Mouse (Mus musculus): Measurements from ENCODE around the gene Rpl29. TPM values are rescaled to one million over a fixed set of nuclear protein-coding genes. Genes with fewer than 3 reads are reported as not detected.
A peak's percentile ranks its signal among the peaks of the same experiment; 100 is the strongest.

Rpl29 gene
- total and polyA plus RNA-seq, 2 experiments = 182 to 230 TPM

GRCm38 (mm10) chr9:106476002-106476923 lies 47.0 kb downstream of the Rpl29 start:
- Histone ChIP-seq H3K4me1 (ENCODE audit: control insufficient read depth, insufficient read depth, low read length) (peaks cover 14% of the 10 kb centered on the region), H3K36me3 (ENCODE audit: control insufficient read depth, insufficient read depth, low read length) (no peaks in the 10 kb centered on the region), H3K79me2 (ENCODE audit: control insufficient read depth, insufficient read depth, low read length) (peaks cover 3% of the 10 kb centered on the region; the same call in 1 of the 2 replicates), H3K4me3 (ENCODE audit: insufficient read depth, low read depth, low read length) (peak overlapping the region; percentile 51), H3K27ac (replicated peaks; ENCODE audit: insufficient read depth, low read depth, low read length) (peak overlapping the region; percentile 93), H3K27me3 (ENCODE audit: control insufficient read depth, insufficient read depth, low read length) (no peaks in the 10 kb centered on the region), H3K9ac (ENCODE audit: low read depth, low read length) (peak overlapping the region; percentile 62)
- peak; percentile 92 for DNase-seq (ENCODE audit: extremely low read depth, low read depth, low spot score)
- TF ChIP-seq CTCF (IDR thresholded peaks at IDR 0.05; ENCODE audit: low read depth, low read length) (no peak), POLR2A (IDR thresholded peaks at IDR 0.05; ENCODE audit: extremely low read depth, insufficient read depth, low read length) (no peak)
- WGBS = 2% methylated on average over 16 of the region's 16 CpGs

- Histone ChIP-seq H3K4me3 (ENCODE audit: insufficient read depth, low read depth, low read length) (peak within 1 kb of the TSS; percentile 68), H3K4me1 (ENCODE audit: control insufficient read depth, insufficient read depth, low read length) (peaks cover 14% of the 10 kb centered on the region), H3K27ac (replicated peaks; ENCODE audit: insufficient read depth, low read depth, low read length) (peak within 1 kb of the TSS; percentile 93), H3K9ac (ENCODE audit: low read depth, low read length) (peak within 1 kb of the TSS; percentile 62), H3K36me3 (ENCODE audit: control insufficient read depth, insufficient read depth, low read length) (no peaks in the 10 kb centered on the region), H3K27me3 (ENCODE audit: control insufficient read depth, insufficient read depth, low read length) (no peaks in the 10 kb centered on the region), H3K79me2 (ENCODE audit: control insufficient read depth, insufficient read depth, low read length) (peaks cover 3% of the 10 kb centered on the region; the same call in 1 of the 2 replicates)
- TF ChIP-seq CTCF (IDR thresholded peaks at IDR 0.05; ENCODE audit: low read depth, low read length) = peak; percentile 96
- TF ChIP-seq POLR2A (IDR thresholded peaks at IDR 0.05; ENCODE audit: extremely low read depth, insufficient read depth, low read length) = 0 out of 2 replicates have a peak, but pooled peaks have one; percentile 26
- DNase-seq (ENCODE audit: extremely low read depth, low read depth, low spot score) = peak; percentile 98
- WGBS = under 1% methylated on average over 41 of the region's 41 CpGs
Observed at GRCm38 (mm10) chr9:106476924-106477484, 47.8 kb downstream of the Rpl29 start, which contains the start of gene Parp3. Gene Parp3 (minus strand): TSS chr9:106476949.

GRCm38 (mm10) chr9:106477649-106478048 lies 48.4 kb downstream of the Rpl29 start:
- no peak for DNase-seq (ENCODE audit: extremely low read depth, low read depth, low spot score)
- TF ChIP-seq POLR2A (IDR thresholded peaks at IDR 0.05; ENCODE audit: extremely low read depth, insufficient read depth, low read length) = no peak
- no peak for TF ChIP-seq CTCF (IDR thresholded peaks at IDR 0.05; ENCODE audit: low read depth, low read length)
- Histone ChIP-seq H3K79me2 (ENCODE audit: control insufficient read depth, insufficient read depth, low read length) (peaks cover 3% of the 10 kb centered on the region; the same call in 1 of the 2 replicates), H3K9ac (ENCODE audit: low read depth, low read length) (peak overlapping the region; percentile 61), H3K27ac (replicated peaks; ENCODE audit: insufficient read depth, low read depth, low read length) (no peak overlapping the region; the same call in 1 of the 2 replicates), H3K36me3 (ENCODE audit: control insufficient read depth, insufficient read depth, low read length) (no peaks in the 10 kb centered on the region), H3K4me1 (ENCODE audit: control insufficient read depth, insufficient read depth, low read length) (peaks cover 14% of the 10 kb centered on the region), H3K4me3 (ENCODE audit: insufficient read depth, low read depth, low read length) (peak overlapping the region; percentile 68), H3K27me3 (ENCODE audit: control insufficient read depth, insufficient read depth, low read length) (no peaks in the 10 kb centered on the region)
- WGBS = 1% methylated on average over 16 of the region's 16 CpGs

DNA sequence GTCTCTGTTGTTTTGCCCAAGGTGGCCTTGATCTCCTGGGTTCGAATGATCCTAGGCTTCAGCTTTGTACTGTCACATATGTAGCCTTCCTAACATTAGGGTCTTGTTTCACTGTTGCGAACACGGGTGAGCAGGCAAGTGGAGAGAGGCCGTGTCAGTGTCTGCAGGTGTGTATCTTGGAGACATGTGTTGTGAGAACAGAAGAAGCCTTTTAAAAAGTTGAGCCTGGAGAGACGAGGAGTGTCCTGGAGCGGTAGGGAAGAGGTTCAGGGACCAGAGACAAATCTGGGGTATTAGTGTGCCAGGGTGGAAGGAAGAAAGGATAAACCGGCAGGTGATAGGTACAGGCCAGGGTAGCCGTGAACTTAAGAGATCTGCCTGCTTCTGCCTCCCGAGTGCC lies 48.8 kb downstream of the Rpl29 start:
- Histone ChIP-seq H3K27me3 (ENCODE audit: control insufficient read depth, insufficient read depth, low read length) (no peaks in the 10 kb centered on the region), H3K79me2 (ENCODE audit: control insufficient read depth, insufficient read depth, low read length) (peaks cover 3% of the 10 kb centered on the region; the same call in 1 of the 2 replicates), H3K4me3 (ENCODE audit: insufficient read depth, low read depth, low read length) (no peak overlapping the region), H3K27ac (replicated peaks; ENCODE audit: insufficient read depth, low read depth, low read length) (no peak overlapping the region), H3K9ac (ENCODE audit: low read depth, low read length) (no peak overlapping the region), H3K4me1 (ENCODE audit: control insufficient read depth, insufficient read depth, low read length) (peaks cover 14% of the 10 kb centered on the region), H3K36me3 (ENCODE audit: control insufficient read depth, insufficient read depth, low read length) (no peaks in the 10 kb centered on the region; the same call in 1 of the 2 replicates)
- WGBS = 73% methylated on average over 9 of the region's 9 CpGs
- TF ChIP-seq POLR2A (IDR thresholded peaks at IDR 0.05; ENCODE audit: extremely low read depth, insufficient read depth, low read length) = no peak
- TF ChIP-seq CTCF (IDR thresholded peaks at IDR 0.05; ENCODE audit: low read depth, low read length) = no peak
- no peak for DNase-seq (ENCODE audit: extremely low read depth, low read depth, low spot score)

DNA sequence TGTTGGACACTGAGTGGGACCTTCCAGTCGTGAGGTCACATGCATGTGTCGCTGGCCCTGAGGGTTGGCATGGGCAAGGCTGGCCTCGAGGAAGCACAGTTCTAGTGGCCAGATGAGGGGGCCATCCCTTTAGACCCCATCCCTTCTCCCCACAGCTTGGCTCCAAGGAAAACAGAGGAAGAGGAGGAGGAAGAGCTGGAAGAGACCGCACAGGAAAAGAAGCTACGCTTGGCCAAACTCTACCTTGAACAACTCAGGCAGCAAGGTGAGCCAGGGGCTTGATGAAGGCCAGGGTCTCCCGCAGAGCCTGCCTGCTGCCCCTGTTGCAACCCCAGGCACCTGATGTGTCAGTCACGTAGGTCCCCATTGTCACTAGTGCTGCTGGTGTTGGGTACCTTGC lies 51.3 kb downstream of the Rpl29 start:
- Histone ChIP-seq H3K27me3 (ENCODE audit: control insufficient read depth, insufficient read depth, low read length) (no peaks in the 10 kb centered on the region), H3K9ac (ENCODE audit: low read depth, low read length) (no peak overlapping the region), H3K4me1 (ENCODE audit: control insufficient read depth, insufficient read depth, low read length) (peaks cover 12% of the 10 kb centered on the region), H3K27ac (replicated peaks; ENCODE audit: insufficient read depth, low read depth, low read length) (no peak overlapping the region), H3K79me2 (ENCODE audit: control insufficient read depth, insufficient read depth, low read length) (peaks cover 3% of the 10 kb centered on the region; the same call in 1 of the 2 replicates), H3K4me3 (ENCODE audit: insufficient read depth, low read depth, low read length) (no peak overlapping the region), H3K36me3 (ENCODE audit: control insufficient read depth, insufficient read depth, low read length) (peaks cover 3% of the 10 kb centered on the region; the same call in 1 of the 2 replicates)
- 88% methylated on average over 7 of the region's 7 CpGs for WGBS
- DNase-seq (ENCODE audit: extremely low read depth, low read depth, low spot score) = no peak
- no peak for TF ChIP-seq CTCF (IDR thresholded peaks at IDR 0.05; ENCODE audit: low read depth, low read length)
- no peak for TF ChIP-seq POLR2A (IDR thresholded peaks at IDR 0.05; ENCODE audit: extremely low read depth, insufficient read depth, low read length)

Data from liver, adult 2 months (tissue).